Mouse (Mus musculus): Measurements from ENCODE around the gene Dgkh.

Gene Dgkh

DNA sequence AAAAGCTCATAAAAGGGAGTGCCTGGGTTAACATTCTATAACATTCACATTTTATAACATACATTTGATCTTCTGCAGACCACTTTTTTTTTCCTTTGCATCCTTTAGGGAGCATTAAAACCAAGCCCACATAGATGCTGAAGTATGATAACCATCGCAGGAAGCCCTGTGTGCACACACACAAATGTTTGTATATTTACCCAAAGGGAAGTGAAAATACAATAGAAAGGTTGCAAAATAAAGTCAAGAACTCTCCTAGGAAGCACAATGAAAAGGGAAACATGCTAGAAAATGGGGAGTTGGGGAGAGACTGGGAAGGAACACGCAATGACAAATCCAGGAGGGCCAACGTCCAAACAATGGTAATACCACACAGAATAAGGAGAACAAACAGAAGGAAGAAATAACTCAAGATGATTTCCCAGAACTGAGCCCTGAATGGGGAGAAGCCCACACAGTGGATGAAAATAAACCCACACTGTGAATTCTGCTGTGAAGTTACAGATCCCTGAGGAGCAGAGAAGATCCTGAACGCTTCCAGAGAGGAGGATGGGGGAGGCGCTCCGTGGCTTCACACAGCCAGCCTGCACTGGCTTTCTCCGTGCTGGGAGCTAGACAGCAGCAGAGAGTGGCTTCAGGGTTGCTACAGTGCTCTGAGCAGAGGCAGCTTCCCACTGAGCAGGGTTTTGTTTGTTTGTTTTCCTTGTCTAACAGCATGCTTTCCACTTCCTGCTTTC, 54.6 kb downstream of the Dgkh start:
- DNase-seq (ENCODE audit: low read depth, low spot score) = no peak

DNA sequence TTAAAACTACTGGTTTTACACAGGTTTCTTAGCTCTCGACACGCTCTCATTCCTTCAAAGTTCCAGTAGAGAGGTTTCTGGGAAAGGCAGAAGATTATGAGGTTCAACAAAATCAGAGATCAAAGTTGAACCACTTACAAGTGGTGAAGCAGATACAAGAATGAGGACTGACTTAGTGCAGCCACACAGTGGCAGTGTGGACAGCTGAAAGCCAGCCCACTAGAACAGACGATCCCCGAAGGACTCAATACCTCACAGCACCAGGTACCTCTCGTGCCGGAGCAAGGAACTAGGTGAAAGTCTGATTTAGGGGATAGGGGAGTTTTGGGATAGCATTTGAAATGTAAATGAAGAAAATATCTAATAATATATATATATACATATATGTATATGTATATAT, 56.1 kb downstream of the Dgkh start:
- DNase-seq (ENCODE audit: low read depth, low spot score) = no peak

DNA sequence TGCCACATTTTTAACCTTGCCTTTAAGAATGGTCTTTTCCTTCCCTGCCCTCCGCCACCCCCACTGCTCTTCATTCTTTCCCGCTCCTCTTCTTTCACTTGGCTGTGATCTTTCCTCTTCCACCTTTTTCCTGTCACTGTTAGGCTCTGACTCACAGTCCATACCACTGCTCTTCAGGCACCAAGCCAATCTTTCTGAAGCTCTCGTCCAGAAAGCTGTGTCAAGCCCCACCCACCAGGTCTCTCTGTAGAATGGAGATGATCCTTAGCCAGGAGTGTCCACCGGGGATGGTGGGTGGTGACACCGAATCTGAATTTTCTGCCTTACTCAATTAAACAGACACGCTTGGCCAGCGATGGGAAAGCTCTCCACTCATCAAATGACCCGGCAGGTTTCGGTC, 58.0 kb downstream of the Dgkh start:
- DNase-seq (ENCODE audit: low read depth, low spot score) = no peak

DNA sequence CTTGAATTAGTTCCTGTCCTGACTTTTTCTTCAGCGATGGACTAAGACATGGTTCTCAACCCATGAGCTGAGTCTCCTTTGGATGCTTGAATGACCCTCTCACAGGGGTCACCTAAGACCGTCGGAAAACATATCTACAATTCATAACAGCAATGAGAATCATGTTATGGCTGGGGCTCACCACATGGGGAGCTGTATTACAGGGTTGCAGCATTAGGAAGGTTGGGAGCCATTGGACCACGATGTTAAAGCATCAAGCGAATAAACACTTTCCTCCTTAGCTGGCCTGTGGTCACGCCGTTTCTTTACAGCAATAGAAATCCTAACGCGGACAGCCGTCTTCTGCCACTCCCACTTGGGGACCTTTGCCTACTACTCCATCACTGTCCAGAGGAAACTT, 62.6 kb downstream of the Dgkh start:
- DNase-seq (ENCODE audit: low read depth, low spot score) = no peak

DNA sequence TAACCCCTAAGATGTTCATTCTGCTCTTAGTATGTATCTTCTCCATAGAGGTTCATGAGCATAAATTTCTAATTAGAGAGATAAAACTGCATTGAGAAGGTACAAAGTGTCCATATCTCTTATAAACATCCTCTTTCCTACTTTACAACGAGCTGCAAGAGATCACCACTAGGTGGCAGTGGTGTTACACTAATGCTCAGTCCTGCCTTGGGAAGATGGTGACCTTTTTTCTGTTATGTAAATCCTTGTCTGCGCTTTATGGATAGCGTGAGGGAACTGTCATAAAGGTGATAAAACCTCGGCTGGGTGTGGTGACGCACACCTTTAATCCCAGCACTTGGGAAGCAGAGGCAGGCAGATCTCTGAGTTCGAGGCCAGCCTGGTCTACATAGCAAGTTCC, 64.3 kb downstream of the Dgkh start:
- peak; percentile 89 for DNase-seq (ENCODE audit: low read depth, low spot score)

DNA sequence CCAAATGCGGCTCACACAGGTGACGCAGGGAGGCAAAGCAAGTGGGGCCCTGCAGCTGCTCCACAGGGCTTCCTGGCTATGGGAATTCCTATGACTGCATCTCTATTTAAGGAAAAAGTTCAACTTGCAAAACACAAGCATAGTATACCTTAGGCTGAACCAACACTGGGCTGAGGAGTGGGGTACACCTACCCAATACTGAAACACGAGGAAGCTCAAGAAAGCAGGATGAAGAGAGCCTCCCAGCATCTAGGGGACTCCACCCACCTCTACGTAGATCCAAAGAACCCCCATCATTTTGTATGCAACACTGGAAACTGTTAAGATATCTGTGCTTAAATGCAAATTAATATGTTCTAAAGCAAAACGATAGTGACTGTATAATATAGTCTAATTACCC, 64.8 kb downstream of the Dgkh start:
- no peak for DNase-seq (ENCODE audit: low read depth, low spot score)

DNA sequence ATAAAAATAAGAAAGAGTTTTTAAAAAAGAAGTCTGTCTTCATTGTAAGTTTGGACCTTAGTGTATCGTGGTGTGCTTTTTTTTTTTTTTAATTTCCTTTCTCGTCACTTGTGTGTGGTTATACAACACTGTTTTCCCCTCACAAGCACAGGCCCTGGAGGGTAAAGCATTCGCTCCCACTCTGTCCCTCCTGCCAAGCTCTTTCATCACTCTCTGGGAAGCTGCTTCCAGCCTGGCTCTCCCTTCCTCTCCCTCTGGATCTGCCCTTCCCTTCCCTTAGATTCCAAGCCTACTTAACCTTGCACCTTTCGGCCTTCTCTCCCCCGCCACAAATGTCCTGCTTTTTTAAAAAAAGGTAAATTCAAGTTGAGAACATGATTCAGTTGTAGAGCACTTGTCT, 69.9 kb downstream of the Dgkh start:
- DNase-seq (ENCODE audit: low read depth, low spot score) = no peak

DNA sequence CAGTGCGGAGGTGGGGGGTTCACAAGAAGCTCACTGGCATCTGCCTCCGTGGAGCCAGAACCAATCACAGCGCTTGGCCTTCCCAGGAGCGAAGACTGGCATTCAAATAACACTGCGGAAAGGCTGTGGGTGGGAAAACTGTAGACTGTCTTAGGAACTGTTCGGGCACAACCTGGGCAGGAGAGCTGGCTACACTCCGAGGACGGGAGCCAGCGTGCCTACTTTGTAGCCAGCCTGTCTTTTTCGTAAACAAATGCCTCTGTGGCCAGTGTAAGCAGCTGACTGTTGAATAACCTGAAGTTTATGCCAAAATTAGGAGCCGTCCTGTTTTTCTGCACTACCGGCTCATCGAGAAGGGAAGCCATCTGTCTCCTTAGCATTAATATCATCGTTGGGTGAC, 71.1 kb downstream of the Dgkh start:
- DNase-seq (ENCODE audit: low read depth, low spot score) = no peak

DNA sequence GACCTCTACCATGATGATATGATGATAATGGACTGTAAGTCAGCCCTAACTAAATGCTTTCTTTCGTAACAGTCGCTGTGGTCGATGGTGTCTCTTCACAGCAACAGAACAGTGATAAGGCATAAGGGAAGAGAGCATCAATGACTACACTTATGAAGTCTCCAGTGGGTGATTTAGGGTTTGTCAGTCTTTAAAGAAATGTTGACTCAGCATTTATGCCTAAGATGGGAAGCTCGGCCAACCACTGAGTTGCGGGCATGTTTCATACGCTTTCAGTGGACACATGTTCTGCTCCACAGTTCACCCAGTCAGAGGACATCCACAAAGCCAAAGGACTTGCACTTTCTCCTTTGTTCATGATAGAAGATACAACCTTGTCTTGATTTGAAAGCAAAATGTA, 73.9 kb downstream of the Dgkh start:
- no peak for DNase-seq (ENCODE audit: low read depth, low spot score)

DNA sequence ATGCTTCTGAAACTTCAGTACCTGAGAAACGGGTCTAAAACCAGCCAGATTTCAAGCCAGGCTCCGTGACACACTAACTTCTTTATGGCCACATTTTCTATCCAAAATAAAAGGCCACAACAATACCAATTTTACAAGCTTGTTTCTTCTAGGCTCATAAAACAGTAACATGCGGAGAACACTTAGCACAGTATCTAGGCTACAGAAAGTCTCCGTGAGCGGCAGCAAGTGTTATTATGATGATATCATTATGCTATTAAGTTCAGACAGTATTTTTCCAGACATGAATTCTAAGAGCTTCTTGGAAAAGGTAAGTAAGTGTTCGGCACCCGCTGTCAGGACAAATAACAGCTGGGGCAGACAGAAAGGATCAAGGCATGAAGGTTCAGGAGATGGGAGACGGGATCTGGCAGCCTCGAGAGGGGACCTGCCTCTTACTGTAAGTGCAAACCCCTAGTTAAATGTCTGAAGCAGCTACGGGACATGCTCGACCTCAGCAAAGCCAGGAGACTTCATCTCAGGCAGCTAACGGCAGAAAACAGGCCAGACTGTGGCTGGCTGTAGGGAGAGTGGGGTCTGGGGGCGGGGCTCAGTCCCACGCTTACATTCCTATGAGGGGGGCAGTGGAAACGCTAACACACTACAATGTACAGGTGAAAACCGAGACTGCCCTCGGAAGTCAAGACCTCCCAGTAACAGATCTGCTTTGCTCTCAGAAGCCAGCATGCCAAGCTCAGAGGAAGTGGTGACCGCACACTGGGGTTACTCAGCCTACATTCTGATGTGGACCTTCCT, 75.5 kb downstream of the Dgkh start:
- DNase-seq (ENCODE audit: low read depth, low spot score) = no peak

DNA sequence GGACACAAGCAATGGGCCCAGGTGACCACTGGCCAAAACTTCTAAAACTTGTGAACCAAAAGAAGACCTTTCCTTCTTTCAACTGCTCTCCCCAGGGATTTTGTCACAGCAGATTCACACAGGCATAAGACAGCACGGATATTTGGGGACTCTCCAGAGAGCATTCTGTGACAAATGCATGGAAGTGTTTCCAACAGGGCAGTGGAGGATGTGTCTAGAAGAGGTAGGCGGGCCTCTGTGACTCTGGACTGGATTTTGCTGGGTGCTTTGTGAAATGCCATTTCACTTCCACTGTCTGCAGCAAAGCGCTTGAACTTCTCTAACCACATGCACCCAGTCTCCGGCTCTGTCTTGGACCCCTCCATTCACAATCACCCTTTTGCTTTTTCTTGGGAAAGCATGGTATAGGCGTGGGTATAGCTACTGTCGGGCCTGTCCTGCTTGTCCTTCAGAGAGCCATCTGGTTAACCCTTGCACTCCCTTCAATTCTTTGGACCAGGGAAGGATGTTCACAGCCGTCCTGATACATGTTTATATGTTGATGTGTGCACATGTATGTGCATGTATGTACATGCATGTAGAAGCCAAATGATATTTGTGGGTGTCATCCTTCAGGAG, 77.5 kb downstream of the Dgkh start:
- DNase-seq (ENCODE audit: low read depth, low spot score) = no peak

DNA sequence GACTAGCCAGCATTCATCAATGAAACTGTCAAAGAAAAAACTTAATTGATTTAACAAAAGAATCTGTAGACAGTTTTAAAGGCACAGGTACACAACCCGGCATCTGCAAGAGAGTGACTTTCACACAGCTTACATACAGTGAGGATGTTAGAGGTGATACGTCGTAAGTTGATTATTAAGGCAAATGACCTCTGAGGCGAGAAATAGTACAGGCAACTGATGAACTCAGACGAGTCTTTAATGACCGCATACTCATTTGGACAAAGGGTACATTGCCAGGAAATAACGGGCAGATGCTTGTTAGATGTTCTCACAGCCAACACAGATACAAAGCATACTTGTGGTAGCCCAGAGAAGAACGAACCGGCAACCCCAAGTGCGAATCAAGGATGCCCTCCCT, 78.4 kb downstream of the Dgkh start:
- DNase-seq (ENCODE audit: low read depth, low spot score) = no peak

DNA sequence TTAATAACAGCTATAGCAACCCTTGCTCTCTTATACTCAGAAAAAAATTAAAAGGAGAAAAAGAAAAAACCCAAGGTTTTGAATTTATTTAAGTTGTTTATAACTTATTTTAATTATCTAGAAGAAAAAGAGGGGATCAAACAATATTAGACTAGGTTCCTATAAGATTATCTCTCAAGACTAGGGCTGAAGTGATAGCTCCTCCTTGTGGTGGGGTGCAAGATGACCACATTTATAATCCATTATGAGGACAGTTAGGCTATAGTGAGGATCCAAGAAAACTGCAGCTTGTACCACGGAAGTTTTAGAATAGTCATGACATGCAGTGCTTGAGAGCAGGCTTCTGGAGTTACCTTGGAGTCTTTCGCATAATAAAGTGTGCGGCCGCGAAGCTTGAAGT, 79.2 kb downstream of the Dgkh start:
- no peak for DNase-seq (ENCODE audit: low read depth, low spot score)

DNA sequence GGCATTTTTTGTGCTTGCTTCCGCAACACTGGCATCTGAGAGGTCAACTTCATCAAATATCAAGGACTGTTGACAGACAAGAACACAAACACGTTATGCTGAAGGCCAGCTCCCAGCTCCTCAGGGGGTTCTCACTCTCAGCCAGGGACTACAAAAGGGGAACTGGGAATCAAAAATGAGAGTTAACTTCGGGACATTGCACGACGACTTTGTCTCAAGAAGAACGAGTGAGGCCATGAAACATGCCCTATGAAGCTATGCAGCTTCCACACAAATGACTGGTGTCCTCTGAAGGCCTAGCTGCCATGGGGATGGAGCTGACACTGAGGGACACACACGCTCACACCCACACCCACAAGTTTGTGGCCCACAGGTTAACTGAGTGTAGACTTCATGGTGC, 80.9 kb downstream of the Dgkh start:
- DNase-seq (ENCODE audit: low read depth, low spot score) = no peak

DNA sequence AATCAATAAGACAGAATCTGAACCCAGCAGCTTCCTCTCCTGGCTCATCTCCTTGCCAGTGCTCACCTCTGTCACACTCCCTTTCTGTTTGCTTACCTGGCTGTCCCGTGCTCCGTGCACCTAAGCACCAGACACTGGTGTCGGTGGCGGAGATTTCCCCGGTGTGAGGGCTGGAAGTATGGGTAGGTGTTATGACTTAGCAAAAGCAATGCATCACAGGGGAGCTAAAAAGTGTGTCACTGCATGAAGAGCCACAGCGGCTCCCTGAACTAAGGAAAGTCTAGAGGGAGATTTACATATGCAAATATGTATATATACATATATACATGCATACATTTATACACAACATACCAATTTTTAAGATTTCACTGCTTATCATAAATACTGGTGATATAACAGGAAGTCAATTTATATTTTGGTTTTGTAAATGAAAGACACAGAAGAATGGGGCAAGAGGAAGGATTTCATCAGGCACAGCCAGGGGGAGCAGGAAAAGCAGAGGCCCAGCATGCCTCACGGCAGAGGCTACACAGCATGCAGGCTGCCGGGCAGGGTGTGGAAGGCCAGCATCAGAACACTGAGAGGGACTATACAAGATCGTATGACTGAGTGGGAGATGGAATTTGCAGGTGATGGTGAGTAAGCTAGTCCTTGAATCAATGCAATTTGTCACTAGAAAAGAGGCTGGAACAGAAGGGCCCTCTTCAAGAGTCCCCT, 82.0 kb downstream of the Dgkh start:
- no peak for DNase-seq (ENCODE audit: low read depth, low spot score)

DNA sequence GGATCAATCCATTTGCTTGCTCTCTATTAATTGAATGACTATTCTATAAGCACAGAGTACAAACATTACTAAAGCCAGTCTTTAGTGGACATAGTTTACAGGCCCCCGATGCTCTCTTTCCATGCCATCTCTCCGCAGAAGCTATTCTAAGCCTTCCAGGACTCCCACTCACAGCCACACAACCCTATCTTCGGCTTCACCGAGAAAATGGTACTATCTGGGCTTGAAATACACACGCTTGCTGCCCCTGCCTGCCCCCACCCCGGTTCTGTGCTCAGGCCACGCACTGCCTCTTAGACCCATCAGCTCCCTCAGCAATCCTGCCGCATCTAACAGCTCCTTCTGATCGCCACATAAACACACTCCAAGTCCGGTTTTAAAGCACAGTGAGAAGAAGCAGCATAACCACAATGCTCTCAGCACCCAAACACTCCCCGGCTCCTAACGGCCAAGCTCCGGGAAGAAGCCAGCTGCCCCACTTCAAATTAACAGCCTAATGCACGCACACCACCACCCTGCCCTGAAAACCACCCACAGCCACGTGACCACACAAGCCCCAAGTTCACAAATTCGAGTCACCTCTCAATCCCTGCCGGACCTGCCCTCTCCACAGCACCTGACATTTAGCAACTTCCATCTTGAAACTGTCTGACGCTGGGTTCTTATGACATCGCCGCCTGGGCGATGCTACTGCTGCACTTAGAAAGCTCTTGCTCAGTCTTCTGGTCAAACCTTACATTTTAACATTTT, 82.9 kb downstream of the Dgkh start:
- DNase-seq (ENCODE audit: low read depth, low spot score) = no peak

DNA sequence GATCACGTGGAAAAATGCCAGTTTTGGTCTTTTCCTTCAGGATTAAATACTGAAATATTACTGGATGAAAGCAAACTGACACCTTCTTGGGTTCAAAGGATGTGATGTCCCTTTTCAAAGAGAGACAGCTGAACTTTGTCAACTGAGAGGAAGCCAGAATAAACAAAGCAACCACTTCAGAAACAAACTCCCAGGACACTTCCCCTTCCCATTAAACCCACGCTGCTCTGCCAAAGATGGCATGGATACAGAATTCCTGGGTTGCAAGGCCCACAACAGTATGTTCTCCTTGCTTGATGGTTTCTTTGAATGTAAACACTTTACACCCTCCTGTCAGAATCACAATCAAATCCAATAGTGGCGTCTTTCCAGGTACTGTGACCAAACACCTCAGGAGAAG, 87.0 kb downstream of the Dgkh start:
- DNase-seq (ENCODE audit: low read depth, low spot score) = no peak

DNA sequence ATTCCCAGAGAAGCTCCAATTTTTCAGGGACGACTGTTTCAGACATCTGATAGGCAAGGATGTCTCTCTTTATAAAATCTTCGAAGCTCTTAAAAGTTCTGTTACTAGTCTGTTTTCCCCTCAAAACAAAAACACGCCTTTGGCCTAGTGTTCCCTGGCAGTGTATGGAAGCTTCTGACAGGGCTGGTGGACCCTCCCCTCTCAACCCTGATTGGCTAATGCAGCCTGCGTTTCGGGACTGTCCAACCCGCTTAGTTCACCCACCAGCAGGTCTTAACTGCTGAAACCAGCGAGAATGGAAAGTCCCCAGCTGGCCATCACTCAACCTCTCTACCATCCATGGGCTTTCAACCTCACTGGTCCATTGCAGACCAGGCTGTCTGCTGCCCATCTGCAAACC, 91.3 kb downstream of the Dgkh start:
- DNase-seq (ENCODE audit: low read depth, low spot score) = no peak

DNA sequence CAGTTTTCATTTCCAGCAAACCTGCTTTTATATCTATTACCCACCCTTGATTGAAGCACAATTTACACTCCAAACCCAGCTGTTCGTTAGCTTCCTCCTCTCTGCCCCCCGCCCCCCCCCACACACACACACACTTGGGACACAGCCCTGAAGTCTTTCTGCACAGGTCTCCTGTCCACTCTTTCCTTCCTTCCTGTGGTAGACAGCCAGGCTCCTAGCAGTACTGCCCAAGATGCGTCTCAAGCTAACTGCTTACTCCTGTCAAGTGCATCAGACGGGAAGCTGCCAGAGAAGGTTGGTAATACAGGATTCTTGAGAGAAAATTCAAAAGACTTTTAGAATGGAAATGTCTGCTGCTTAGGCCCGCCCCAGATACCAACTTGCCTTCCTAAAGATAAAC, 92.9 kb downstream of the Dgkh start:
- DNase-seq (ENCODE audit: low read depth, low spot score) = no peak

DNA sequence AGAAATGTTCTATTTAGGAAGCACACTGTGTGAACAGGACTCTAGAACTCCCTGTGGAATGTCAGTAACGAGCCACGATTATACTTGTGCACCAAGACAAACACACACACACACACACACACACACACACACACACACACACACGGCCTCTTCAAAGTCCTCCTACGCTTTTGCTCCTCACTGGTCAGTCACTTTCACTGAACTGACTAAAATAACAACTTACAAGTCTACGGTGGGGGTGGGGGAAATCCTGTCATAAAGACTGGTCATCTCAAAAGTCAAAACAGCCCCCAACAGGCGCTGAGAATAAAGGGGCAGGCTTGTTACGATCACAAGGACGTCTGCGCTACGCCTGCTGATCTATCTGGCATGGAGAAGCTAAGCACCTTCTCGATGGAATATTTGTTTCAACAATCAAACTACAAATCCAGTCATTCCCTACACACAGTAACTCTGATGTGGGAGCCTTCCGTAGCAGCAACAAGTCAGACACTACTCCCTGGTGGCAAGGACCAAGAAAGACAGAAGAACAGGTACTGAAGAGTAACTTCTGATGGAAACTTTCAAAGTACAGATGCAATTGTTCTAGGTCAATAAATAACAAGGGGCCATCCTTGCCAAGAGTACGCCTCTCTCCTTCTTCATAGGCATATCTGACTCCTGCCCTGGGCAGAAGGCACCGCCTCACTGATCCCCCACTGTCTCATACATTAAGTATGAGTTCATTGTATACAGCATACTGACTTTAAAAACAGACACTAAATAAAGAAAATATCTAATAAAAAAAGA, 96.8 kb downstream of the Dgkh start:
- DNase-seq (ENCODE audit: low read depth, low spot score) = no peak

DNA sequence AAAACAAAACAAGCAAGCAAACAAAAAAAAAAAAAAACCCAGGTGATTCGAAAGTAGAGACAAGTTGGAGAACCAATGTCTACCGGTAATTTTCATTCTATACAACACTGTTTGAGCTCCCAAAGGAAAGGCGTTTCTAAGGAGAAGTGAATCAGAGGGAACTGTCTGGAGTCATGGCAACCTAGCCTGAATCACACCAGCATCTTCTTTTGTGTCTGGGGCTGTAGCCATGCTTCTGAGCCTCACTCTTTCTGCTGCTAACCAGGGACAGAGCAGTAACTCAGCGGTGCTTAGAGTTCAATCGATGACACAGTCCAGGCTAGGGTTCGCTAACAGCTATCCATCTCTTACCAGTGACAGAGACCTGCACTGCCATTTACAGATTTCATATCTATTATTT, 99.8 kb downstream of the Dgkh start:
- no peak for DNase-seq (ENCODE audit: low read depth, low spot score)
